Mouse (Mus musculus) thymus, adult 2 months (tissue): ENCODE results near the gene Efemp2.

Experiments
- CTCF ChIP-seq: fragments of 200-500 bp; IDR thresholded peaks from 2 replicates; pipeline ENCODE4 v1.5.1; 2012; ENCODE audit warnings: mild to moderate bottlenecking, control low read depth, low read length, moderate library complexity, borderline replicate concordance; ENCODE audit not compliant: control insufficient read depth, poor library complexity, insufficient read depth; ENCODE audit errors: extremely low read depth
- POLR2A ChIP-seq: fragments of 200-500 bp; IDR thresholded peaks from 2 replicates; pipeline ENCODE4 v1.6.1; 2012; ENCODE audit warnings: mild to moderate bottlenecking, low read length, control low read depth, moderate library complexity; ENCODE audit not compliant: control insufficient read depth, poor library complexity, insufficient read depth; ENCODE audit errors: extremely low read depth

DNA sequence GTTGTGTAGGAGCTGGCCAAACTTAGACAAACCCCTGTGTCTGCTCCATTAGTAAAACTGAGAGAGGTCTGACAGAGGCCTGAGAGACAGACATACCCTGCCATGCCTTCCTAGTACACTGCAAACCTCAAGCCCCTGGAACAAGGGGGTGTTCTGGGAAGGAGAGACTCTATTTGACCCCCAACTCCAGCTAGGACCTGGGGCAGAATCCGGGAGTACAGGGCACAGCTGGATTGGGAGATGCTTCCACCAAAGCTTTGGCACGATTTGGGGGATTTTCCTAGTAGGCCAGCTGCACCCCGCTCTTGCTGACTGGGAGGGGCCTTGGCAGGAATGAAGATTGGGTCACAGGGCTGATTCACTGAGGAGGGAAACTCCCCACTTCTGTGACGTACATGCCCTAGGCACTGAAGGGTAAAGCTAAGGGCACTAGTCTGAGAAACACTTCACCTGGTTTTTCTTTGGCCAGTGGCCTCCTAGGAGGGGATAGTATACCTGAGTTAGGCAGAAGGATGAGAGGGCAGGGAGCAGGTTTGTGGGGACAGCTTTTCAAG, 41.8 kb upstream of the Efemp2 start:
- TF ChIP-seq CTCF (no peak), POLR2A (no peak)
